Mouse (Mus musculus) myocyte (in vitro differentiated cells): ENCODE data around the gene Rsg1. TPM values are rescaled to one million over a fixed set of nuclear protein-coding genes. Genes with fewer than 3 reads are reported as not detected.

Experiments used
- H3K27me3 ChIP-seq: one replicate; pipeline ENCODE4 v1.6.1; 2011; ENCODE audit not compliant: control insufficient read depth, insufficient read depth, insufficient read length
- H3K36me3 ChIP-seq: one replicate; pipeline ENCODE4 v1.6.1; 2011; ENCODE audit not compliant: control insufficient read depth, insufficient read depth
- H3K4me2 ChIP-seq: one replicate; pipeline ENCODE4 v1.6.1; 2011; ENCODE audit warnings: low read depth, control low read depth
- H3K4me3 ChIP-seq: one replicate; pipeline ENCODE4 v1.5.1; 2011; ENCODE audit warnings: mild to moderate bottlenecking, control low read depth, moderate library complexity
- H3K79me2 ChIP-seq: one replicate; pipeline ENCODE4 v1.6.1; 2011; ENCODE audit not compliant: control insufficient read depth, insufficient read depth
- H3ac ChIP-seq: one replicate; pipeline ENCODE4 v1.6.1; 2011; ENCODE audit not compliant: control insufficient read depth, insufficient read length
- CEBPB ChIP-seq: IDR thresholded peaks from 2 replicates; pipeline ENCODE4 v1.6.1; 2011; ENCODE audit warnings: mild to moderate bottlenecking, moderate library complexity; ENCODE audit not compliant: poor library complexity, insufficient read depth, severe bottlenecking
- E2F4 ChIP-seq: IDR thresholded peaks from one replicate; pipeline ENCODE4 v1.6.1; 2011; ENCODE audit warnings: mild to moderate bottlenecking, control low read depth, moderate library complexity; ENCODE audit not compliant: insufficient read depth
- MAX ChIP-seq: IDR thresholded peaks from one replicate; pipeline ENCODE4 v1.6.1; 2011; ENCODE audit warnings: low read depth, mild to moderate bottlenecking, control low read depth
- MYOD1 ChIP-seq, 3 experiments: IDR thresholded peaks; one replicate each; pipeline ENCODE4 v1.6.1; 2011; ENCODE audit warnings: control low read depth in 2 of 3, low read depth in 2 of 3, mild to moderate bottlenecking in 2 of 3, moderate library complexity in 1 of 3; ENCODE audit not compliant: insufficient read length in 2 of 3, control insufficient read depth in 1 of 3
- MYOG ChIP-seq, 3 experiments: IDR thresholded peaks; one replicate each; pipeline ENCODE4 v1.6.1; 2011; ENCODE audit warnings: control low read depth in 2 of 3, low read depth in 2 of 3, mild to moderate bottlenecking in 2 of 3; ENCODE audit not compliant: insufficient read length in 2 of 3, control insufficient read depth in 1 of 3, insufficient read depth in 1 of 3
- POLR2A ChIP-seq: IDR thresholded peaks from one replicate; pipeline ENCODE4 v1.6.1; 2011; ENCODE audit warnings: low read depth, mild to moderate bottlenecking, control low read depth, moderate library complexity; ENCODE audit not compliant: insufficient read length
- POLR2AphosphoS2 ChIP-seq: IDR thresholded peaks from one replicate; pipeline ENCODE4 v1.6.1; 2011; ENCODE audit warnings: low read depth, control low read depth; ENCODE audit not compliant: insufficient read length
- REST ChIP-seq: IDR thresholded peaks from one replicate; pipeline ENCODE4 v1.6.1; 2011; ENCODE audit warnings: mild to moderate bottlenecking, control low read depth, moderate library complexity; ENCODE audit not compliant: insufficient read depth, insufficient read length
- SRF ChIP-seq: IDR thresholded peaks from one replicate; pipeline ENCODE4 v1.6.1; 2011; ENCODE audit warnings: low read depth; ENCODE audit not compliant: control insufficient read depth, insufficient read length
- TCF12 ChIP-seq: IDR thresholded peaks from one replicate; pipeline ENCODE4 v1.6.1; 2011; ENCODE audit warnings: mild to moderate bottlenecking, control low read depth; ENCODE audit not compliant: poor library complexity, insufficient read depth, severe bottlenecking
- TCF3 ChIP-seq: IDR thresholded peaks from one replicate; pipeline ENCODE4 v1.6.1; 2011; ENCODE audit warnings: low read depth, control low read depth; ENCODE audit not compliant: insufficient read length
- USF1 ChIP-seq: IDR thresholded peaks from one replicate; pipeline ENCODE4 v1.6.1; 2011; ENCODE audit warnings: low read depth, mild to moderate bottlenecking, control low read depth, moderate library complexity
- polyA plus RNA-seq: library from polyadenylated mRNA; unstranded; fragments of >200 nt; fragmentation: generic; extraction: Trizol; gene quantifications from one replicate; pipeline ENCODE4 v1.2.1, GENCODE M21; 2012; ENCODE audit warnings: missing spikeins

Rsg1 gene
- polyA plus RNA-seq, 1 experiment, result 0.78 TPM

GRCm38 (mm10) chr4:141186923-141187836, 26.6 kb upstream of the Rsg1 start:
- H3K36me3 ChIP-seq, result peaks cover 14% of the 10 kb centered on the region
- H3ac ChIP-seq, result no peak overlapping the region
- no peak overlapping the region for H3K4me3 ChIP-seq
- H3K79me2 ChIP-seq, result peaks cover 14% of the 10 kb centered on the region
- H3K27me3 ChIP-seq, result no peaks in the 10 kb centered on the region
- TF ChIP-seq MAX (no peak), POLR2AphosphoS2 (no peak), SRF (no peak), POLR2A (no peak), REST (no peak), TCF12 (no peak), MYOD1 (IDR thresholded peaks at IDR 0.05; ENCODE audit: control insufficient read depth in 1 of 3, insufficient read length in 2 of 3, low read depth in 2 of 3) (no peak), TCF3 (no peak), MYOG (IDR thresholded peaks at IDR 0.05; ENCODE audit: control insufficient read depth in 1 of 3, insufficient read depth in 1 of 3, insufficient read length in 2 of 3, low read depth in 2 of 3) (no peak)
- H3K4me2 ChIP-seq, result no peak overlapping the region

GRCm38 (mm10) chr4:141191294-141191693, 22.5 kb upstream of the Rsg1 start:
- Histone ChIP-seq H3ac (no peak overlapping the region), H3K36me3 (peaks cover 12% of the 10 kb centered on the region), H3K27me3 (no peaks in the 10 kb centered on the region), H3K4me3 (no peak overlapping the region), H3K79me2 (no peaks in the 10 kb centered on the region), H3K4me2 (no peak overlapping the region)
- TF ChIP-seq POLR2A (no peak), E2F4 (no peak)

- Histone ChIP-seq H3ac (no peak overlapping the region), H3K4me3 (no peak overlapping the region), H3K4me2 (no peak overlapping the region), H3K79me2 (no peaks in the 10 kb centered on the region), H3K27me3 (no peaks in the 10 kb centered on the region), H3K36me3 (peaks cover 26% of the 10 kb centered on the region)
- no peak for TF ChIP-seq REST
- no peak for TF ChIP-seq CEBPB
- no peak for TF ChIP-seq SRF
- no peak for TF ChIP-seq POLR2AphosphoS2
- no peak for TF ChIP-seq TCF12
- TF ChIP-seq USF1, result no peak
- no peak for TF ChIP-seq MYOG (IDR thresholded peaks at IDR 0.05; ENCODE audit: control insufficient read depth in 1 of 3, insufficient read depth in 1 of 3, insufficient read length in 2 of 3, low read depth in 2 of 3)
- no peak for TF ChIP-seq POLR2A
- TF ChIP-seq MAX, result no peak
- TF ChIP-seq MYOD1 (IDR thresholded peaks at IDR 0.05; ENCODE audit: control insufficient read depth in 1 of 3, insufficient read length in 2 of 3, low read depth in 2 of 3), result no peak
- no peak for TF ChIP-seq TCF3
Observed at GRCm38 (mm10) chr4:141194553-141194952, 19.2 kb upstream of the Rsg1 start.

- no peaks in the 10 kb centered on the region for H3K27me3 ChIP-seq
- TF ChIP-seq SRF (no peak), E2F4 (no peak), MYOD1 (IDR thresholded peaks at IDR 0.05; ENCODE audit: control insufficient read depth in 1 of 3, insufficient read length in 2 of 3, low read depth in 2 of 3) (no peak), TCF12 (no peak), POLR2AphosphoS2 (no peak), MYOG (IDR thresholded peaks at IDR 0.05; ENCODE audit: control insufficient read depth in 1 of 3, insufficient read depth in 1 of 3, insufficient read length in 2 of 3, low read depth in 2 of 3) (no peak), POLR2A (no peak), MAX (no peak), CEBPB (no peak), USF1 (no peak), TCF3 (no peak), REST (no peak)
- H3K79me2 ChIP-seq, result no peaks in the 10 kb centered on the region
- no peak overlapping the region for H3K4me3 ChIP-seq
- H3K4me2 ChIP-seq, result no peak overlapping the region
- peaks cover 27% of the 10 kb centered on the region for H3K36me3 ChIP-seq
- no peak overlapping the region for H3ac ChIP-seq
Observed at GRCm38 (mm10) chr4:141196981-141197685, 16.6 kb upstream of the Rsg1 start.

- Histone ChIP-seq H3K79me2 (no peaks in the 10 kb centered on the region), H3K4me3 (no peak overlapping the region), H3K36me3 (peaks cover 27% of the 10 kb centered on the region), H3K4me2 (no peak overlapping the region), H3K27me3 (no peaks in the 10 kb centered on the region), H3ac (no peak overlapping the region)
- TF ChIP-seq REST, result no peak
- no peak for TF ChIP-seq E2F4
- no peak for TF ChIP-seq SRF
- no peak for TF ChIP-seq TCF3
- TF ChIP-seq TCF12, result no peak
- no peak for TF ChIP-seq MYOD1 (IDR thresholded peaks at IDR 0.05; ENCODE audit: control insufficient read depth in 1 of 3, insufficient read length in 2 of 3, low read depth in 2 of 3)
- no peak for TF ChIP-seq POLR2A
Observed at GRCm38 (mm10) chr4:141197686-141198035, 16.1 kb upstream of the Rsg1 start.
